Mouse (Mus musculus): ENCODE measurements around the gene Letm1. TPM values are rescaled to one million over a fixed set of nuclear protein-coding genes. Genes with fewer than 3 reads are reported as not detected.
A peak's percentile ranks its signal among the peaks of the same experiment; 100 is the strongest.

Letm1 gene
- polyA plus RNA-seq, 1 experiment from 2014 or later = 39.5 TPM

DNA sequence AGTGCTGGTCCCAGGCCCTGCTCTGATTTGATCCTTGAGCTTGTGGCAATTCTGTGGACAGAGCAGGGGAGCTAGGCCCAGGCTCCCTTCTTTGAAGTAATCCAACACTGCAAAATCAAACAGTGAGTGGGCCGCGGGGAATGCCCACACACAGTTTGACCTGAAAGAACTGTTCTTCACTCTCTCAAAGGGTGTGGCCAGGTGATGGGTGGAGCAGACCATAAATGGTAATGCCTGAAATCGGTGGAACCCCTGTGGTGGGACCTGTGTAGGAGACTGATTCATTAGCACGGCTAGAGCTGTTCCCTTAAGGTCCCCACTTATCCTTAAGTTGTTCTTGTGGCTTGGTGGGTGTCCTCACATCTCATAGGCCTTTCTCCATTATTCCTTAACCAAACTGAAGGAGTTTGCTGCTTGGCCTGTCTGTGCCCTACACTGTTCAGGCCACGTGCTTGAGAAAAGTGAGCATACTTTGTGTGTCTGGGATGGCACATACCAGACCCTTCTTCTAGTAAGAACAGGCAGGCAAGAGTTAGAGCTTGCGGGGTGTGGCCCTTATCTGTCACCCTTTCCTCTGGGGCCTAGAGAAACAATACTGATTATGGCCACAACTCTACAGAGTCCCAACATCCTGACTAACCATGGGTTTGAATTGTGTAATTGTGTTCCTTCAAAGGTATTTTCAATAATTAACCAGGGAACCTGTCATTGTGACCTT lies 33.5 kb upstream of the Letm1 start:
- Histone ChIP-seq H3K4me2 (replicated peaks; ENCODE audit: low read depth) (no peak overlapping the region), H3K27ac (replicated peaks) (no peak overlapping the region), H3K27me3 (ENCODE audit: control insufficient read depth, insufficient read depth, low read length) (no peaks in the 10 kb centered on the region), H3K9me3 (ENCODE audit: control insufficient read depth, low read length) (no peaks in the 10 kb centered on the region), H3K9ac (ENCODE audit: low read length) (no peak overlapping the region), H3K4me1 (replicated peaks; ENCODE audit: control insufficient read depth, insufficient read depth) (no peaks in the 10 kb centered on the region), H3K36me3 (ENCODE audit: control insufficient read depth, insufficient read depth, low read length) (no peaks in the 10 kb centered on the region), H3K4me3 (ENCODE audit: low read depth, low read length) (no peak overlapping the region)
- ATAC-seq (ENCODE audit: low FRiP score, low TSS enrichment) (no peak), DNase-seq (ENCODE audit: low spot score) (peak; percentile 27)
- 53% methylated on average over 6 of the region's 6 CpGs for WGBS
- TF ChIP-seq CTCF (IDR thresholded peaks at IDR 0.05; ENCODE audit: low read depth) (no peak), EP300 (optimal IDR thresholded peaks at IDR 0.05) (no peak)

- ATAC-seq (ENCODE audit: low FRiP score, low TSS enrichment) (no peak), DNase-seq (ENCODE audit: low spot score) (no peak)
- no peak overlapping the region for H3K4me2 ChIP-seq (replicated peaks; ENCODE audit: low read depth)
- TF ChIP-seq CTCF (IDR thresholded peaks at IDR 0.05; ENCODE audit: low read depth) = peak; percentile 44
- TF ChIP-seq EP300 (optimal IDR thresholded peaks at IDR 0.05) = no peak
- H3K9me3 ChIP-seq (ENCODE audit: control insufficient read depth, low read length) = no peaks in the 10 kb centered on the region
- no peak overlapping the region for H3K9ac ChIP-seq (ENCODE audit: low read length)
- 88% methylated on average over 4 of the region's 4 CpGs for WGBS
- H3K4me3 ChIP-seq (ENCODE audit: low read depth, low read length) = no peak overlapping the region
- H3K36me3 ChIP-seq (ENCODE audit: control insufficient read depth, insufficient read depth, low read length) = no peaks in the 10 kb centered on the region
- no peaks in the 10 kb centered on the region for H3K27me3 ChIP-seq (ENCODE audit: control insufficient read depth, insufficient read depth, low read length)
- H3K4me1 ChIP-seq (replicated peaks; ENCODE audit: control insufficient read depth, insufficient read depth) = no peaks in the 10 kb centered on the region
- H3K27ac ChIP-seq (replicated peaks) = no peak overlapping the region
Observed at GRCm38 (mm10) chr5:33811519-33811918, 28.9 kb upstream of the Letm1 start.

DNA sequence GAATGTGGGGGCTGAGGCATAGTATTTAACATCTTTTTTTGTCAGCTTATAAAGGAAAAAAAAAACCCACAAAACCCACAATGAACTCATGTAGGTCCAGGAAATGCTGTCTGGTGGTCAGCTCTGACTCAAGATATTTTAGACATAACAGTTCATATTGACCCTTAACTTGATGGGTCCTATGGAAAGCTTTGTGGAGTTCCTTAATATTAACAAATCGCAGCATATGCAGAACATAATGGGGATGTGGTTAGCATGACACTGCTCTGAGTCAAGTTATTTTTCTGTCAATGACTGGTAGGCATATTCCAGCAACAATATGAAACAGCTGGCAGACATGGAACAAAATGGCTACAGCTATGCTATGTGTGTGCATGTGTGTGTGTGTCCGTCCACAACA lies 20.7 kb upstream of the Letm1 start:
- TF ChIP-seq EP300 (optimal IDR thresholded peaks at IDR 0.05) = no peak
- TF ChIP-seq CTCF (IDR thresholded peaks at IDR 0.05; ENCODE audit: low read depth) = no peak
- no peak overlapping the region for H3K4me3 ChIP-seq (ENCODE audit: low read depth, low read length)
- no peaks in the 10 kb centered on the region for H3K9me3 ChIP-seq (ENCODE audit: control insufficient read depth, low read length)
- no peaks in the 10 kb centered on the region for H3K27me3 ChIP-seq (ENCODE audit: control insufficient read depth, insufficient read depth, low read length)
- 78% methylated on average over 2 of the region's 2 CpGs for WGBS
- no peak overlapping the region for H3K27ac ChIP-seq (replicated peaks)
- DNase-seq (ENCODE audit: low spot score) (no peak), ATAC-seq (ENCODE audit: low FRiP score, low TSS enrichment) (no peak)
- H3K9ac ChIP-seq (ENCODE audit: low read length) = no peak overlapping the region
- no peaks in the 10 kb centered on the region for H3K36me3 ChIP-seq (ENCODE audit: control insufficient read depth, insufficient read depth, low read length)
- H3K4me2 ChIP-seq (replicated peaks; ENCODE audit: low read depth) = no peak overlapping the region
- no peaks in the 10 kb centered on the region for H3K4me1 ChIP-seq (replicated peaks; ENCODE audit: control insufficient read depth, insufficient read depth)

- Histone ChIP-seq H3K9me3 (ENCODE audit: control insufficient read depth, low read length) (no peaks in the 10 kb centered on the region), H3K4me2 (replicated peaks; ENCODE audit: low read depth) (no peak overlapping the region), H3K4me1 (replicated peaks; ENCODE audit: control insufficient read depth, insufficient read depth) (no peaks in the 10 kb centered on the region), H3K4me3 (ENCODE audit: low read depth, low read length) (no peak overlapping the region), H3K36me3 (ENCODE audit: control insufficient read depth, insufficient read depth, low read length) (no peaks in the 10 kb centered on the region), H3K27ac (replicated peaks) (no peak overlapping the region), H3K9ac (ENCODE audit: low read length) (no peak overlapping the region), H3K27me3 (ENCODE audit: control insufficient read depth, insufficient read depth, low read length) (no peaks in the 10 kb centered on the region)
- 76% methylated on average over 5 of the region's 5 CpGs for WGBS
- ATAC-seq (ENCODE audit: low FRiP score, low TSS enrichment) = no peak
- TF ChIP-seq CTCF (IDR thresholded peaks at IDR 0.05; ENCODE audit: low read depth) (no peak), EP300 (optimal IDR thresholded peaks at IDR 0.05) (no peak)
- no peak for DNase-seq (ENCODE audit: low spot score)
Observed at GRCm38 (mm10) chr5:33791912-33792643, 9.5 kb upstream of the Letm1 start.

DNA sequence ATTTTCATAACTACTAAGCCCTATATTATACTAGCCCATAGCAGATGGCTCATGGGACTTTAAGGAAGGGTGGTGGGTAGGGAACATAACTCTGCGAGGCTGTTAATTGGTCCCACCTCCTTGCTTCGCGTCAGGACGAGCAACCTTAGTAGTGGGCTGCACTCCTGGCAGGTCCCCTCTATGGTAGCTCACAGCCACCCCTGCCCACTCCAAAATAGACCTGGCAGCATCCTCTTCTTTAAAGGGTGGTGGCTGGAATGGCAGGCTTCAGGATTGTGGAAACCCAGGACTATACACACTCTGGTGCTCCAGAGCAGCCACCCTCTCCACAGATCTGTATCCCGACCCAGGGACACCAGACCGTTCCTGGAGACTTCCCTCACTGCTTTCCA lies 378 bp upstream of the Letm1 start:
- DNase-seq (ENCODE audit: low spot score) (no peak), ATAC-seq (ENCODE audit: low FRiP score, low TSS enrichment) (no peak; the same call in none of the 2 replicates)
- TF ChIP-seq CTCF (IDR thresholded peaks at IDR 0.05; ENCODE audit: low read depth) (no peak), EP300 (optimal IDR thresholded peaks at IDR 0.05) (no peak)
- no peaks in the 10 kb centered on the region for H3K36me3 ChIP-seq (ENCODE audit: control insufficient read depth, insufficient read depth, low read length)
- peak overlapping the region; percentile 89 for H3K9ac ChIP-seq (ENCODE audit: low read length)
- WGBS = 7% methylated on average over 6 of the region's 6 CpGs
- H3K27me3 ChIP-seq (ENCODE audit: control insufficient read depth, insufficient read depth, low read length) = no peaks in the 10 kb centered on the region
- H3K4me3 ChIP-seq (ENCODE audit: low read depth, low read length) = peak overlapping the region; percentile 95
- no peaks in the 10 kb centered on the region for H3K9me3 ChIP-seq (ENCODE audit: control insufficient read depth, low read length)
- peaks cover 3% of the 10 kb centered on the region; the same call in 1 of the 2 replicates for H3K4me1 ChIP-seq (replicated peaks; ENCODE audit: control insufficient read depth, insufficient read depth)
- 0 out of 2 replicates have a peak overlapping the region, but pooled peaks have one; percentile 30 for H3K27ac ChIP-seq (replicated peaks)
- H3K4me2 ChIP-seq (replicated peaks; ENCODE audit: low read depth) = peak overlapping the region; percentile 85

GRCm38 (mm10) chr5:33781964-33782344 lies 663 bp downstream of the Letm1 start:
- Histone ChIP-seq H3K4me3 (ENCODE audit: low read depth, low read length) (peak overlapping the region; percentile 95), H3K9ac (ENCODE audit: low read length) (peak overlapping the region; percentile 89), H3K36me3 (ENCODE audit: control insufficient read depth, insufficient read depth, low read length) (no peaks in the 10 kb centered on the region), H3K9me3 (ENCODE audit: control insufficient read depth, low read length) (no peaks in the 10 kb centered on the region), H3K27ac (replicated peaks) (peak overlapping the region; percentile 78), H3K27me3 (ENCODE audit: control insufficient read depth, insufficient read depth, low read length) (no peaks in the 10 kb centered on the region), H3K4me1 (replicated peaks; ENCODE audit: control insufficient read depth, insufficient read depth) (peaks cover 3% of the 10 kb centered on the region; the same call in 1 of the 2 replicates), H3K4me2 (replicated peaks; ENCODE audit: low read depth) (peak overlapping the region; percentile 85)
- no peak for TF ChIP-seq EP300 (optimal IDR thresholded peaks at IDR 0.05)
- TF ChIP-seq CTCF (IDR thresholded peaks at IDR 0.05; ENCODE audit: low read depth) = no peak
- 3% methylated on average over 11 of the region's 11 CpGs for WGBS
- peak; percentile 45 for ATAC-seq (ENCODE audit: low FRiP score, low TSS enrichment)
- DNase-seq (ENCODE audit: low spot score) = no peak
